Mouse (Mus musculus): ENCODE results near the gene Gprc5c.

Gprc5c gene

DNA sequence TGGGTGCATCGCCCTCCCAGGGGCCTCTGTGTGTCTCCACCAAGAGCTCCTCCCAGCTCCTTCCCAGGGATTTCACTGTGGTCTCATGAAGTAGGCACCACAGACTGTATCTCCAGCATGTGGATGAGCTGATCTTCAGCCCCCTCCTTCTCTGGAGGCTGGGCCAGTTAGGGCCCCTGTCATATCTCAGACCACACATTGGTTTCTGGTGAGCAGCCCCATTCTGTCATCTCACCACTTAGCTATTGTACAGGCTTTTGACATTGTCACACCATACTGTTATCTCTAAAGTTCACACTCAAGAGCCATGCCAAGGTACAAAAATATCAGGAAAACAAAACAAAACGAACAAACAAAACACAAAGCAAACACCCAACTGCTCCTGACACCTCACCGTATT is 45.1 kb downstream of the Gprc5c start:
- in situ Hi-C loops (cut with MboI; ENCODE audit: low sequenced_read_pairs) = no loop called here

DNA sequence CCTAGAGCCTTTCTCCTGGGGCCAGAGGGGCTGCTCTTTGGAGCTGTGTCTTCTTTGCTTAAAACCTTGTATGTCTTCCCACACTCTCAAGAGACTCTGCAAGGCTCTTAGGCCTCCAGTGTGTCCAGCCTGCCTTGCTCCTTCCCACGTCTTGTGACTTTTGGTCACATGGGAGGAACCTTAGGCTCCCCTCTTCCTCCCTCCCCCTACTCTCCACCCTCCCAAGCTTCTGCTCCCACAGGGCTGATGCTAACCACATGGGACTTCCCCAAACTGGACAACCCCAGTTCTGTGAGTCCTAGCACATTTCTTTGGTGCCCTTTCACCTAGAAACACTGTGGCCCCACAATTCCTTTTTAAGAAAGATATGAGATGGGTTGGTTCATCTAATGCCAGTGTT is 47.1 kb downstream of the Gprc5c start:
- in situ Hi-C loops (cut with MboI; ENCODE audit: low sequenced_read_pairs) = no loop called here

DNA sequence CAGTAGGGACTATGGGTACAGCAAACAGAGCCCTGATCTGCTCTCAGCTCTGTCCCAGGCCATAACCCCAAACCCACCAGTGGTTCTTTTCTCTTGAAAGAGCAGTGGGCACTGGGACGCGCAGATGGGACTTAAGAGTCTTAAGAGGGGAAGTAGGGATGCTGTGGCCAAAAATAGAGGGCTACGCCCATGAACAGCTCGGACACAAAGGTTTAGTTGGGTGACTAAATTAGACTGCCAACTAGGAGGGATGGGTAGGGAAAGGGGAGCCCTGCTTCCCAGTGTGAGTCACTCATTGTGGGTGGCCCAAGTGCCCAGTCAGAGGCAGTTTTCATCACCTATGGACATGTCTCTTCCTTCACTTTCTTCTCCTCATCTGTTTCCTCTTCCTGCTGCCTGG is 52.3 kb downstream of the Gprc5c start:
- in situ Hi-C loops (cut with MboI; ENCODE audit: low sequenced_read_pairs) = loop anchor here (25.0 kb wide), 1 partner anchor 91 kb away; no protein-coding TSS in a partner anchor

DNA sequence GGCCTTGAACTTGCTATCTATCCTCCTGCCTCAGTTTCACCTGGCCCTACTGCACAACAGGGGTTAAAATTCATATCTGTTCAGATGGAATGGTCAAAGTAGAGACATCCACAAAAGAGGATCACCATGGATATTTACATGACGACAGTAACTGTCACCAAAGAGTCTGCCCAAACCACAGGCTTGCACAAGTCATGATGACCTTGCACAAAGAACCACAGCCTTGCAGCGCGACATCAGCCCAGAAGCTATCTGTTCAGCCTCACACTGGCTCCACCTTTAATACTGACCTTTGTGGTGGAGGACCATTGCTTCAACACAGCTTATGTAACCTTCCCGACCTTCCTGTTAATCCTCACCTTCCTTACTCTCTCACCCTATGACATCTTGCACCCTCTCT is 56.6 kb downstream of the Gprc5c start:
- in situ Hi-C loops (cut with MboI; ENCODE audit: low sequenced_read_pairs) = loop anchor here (25.0 kb wide), 1 partner anchor 95 kb away; no protein-coding TSS in a partner anchor

DNA sequence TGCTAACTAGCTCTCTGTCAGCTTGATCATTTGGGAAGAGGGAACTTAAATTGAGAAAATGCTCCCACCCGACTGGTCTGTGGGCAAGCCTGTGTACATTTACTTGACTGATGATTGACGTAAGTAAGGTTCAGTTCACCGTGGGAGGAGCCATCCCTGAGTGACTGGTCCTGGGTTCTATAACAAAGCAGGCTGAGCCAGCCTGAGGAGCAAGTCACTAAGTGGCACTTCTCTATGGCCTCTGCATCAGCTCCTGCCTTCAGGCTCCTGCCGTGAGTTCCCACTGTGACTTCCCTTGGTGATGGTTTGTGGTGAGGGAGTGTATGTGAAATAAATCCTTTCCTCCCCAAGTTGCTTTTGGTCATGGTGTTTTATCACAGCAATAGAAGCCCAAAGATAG is 57.1 kb downstream of the Gprc5c start:
- in situ Hi-C loops (cut with MboI; ENCODE audit: low sequenced_read_pairs) = loop anchor here (25.0 kb wide), 1 partner anchor 96 kb away; no protein-coding TSS in a partner anchor

DNA sequence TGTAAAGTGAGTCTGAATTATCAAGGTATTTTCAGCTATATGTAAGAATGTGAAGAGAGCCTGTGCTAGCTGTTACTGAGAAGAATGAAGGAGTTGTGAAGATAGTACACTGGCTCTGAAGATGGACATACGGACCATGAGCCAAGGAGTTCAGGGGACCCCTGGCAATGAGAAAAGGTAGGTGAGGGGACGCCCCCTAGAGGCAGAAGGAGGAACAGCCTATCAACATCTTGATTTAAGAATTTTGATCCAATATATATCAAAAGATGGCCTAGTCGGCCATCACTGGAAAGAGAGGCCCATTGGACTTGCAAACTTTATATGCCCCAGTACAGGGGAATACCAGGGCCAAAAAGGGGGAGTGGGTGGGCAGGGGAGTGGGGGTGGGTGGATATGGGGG is 58.6 kb downstream of the Gprc5c start:
- in situ Hi-C loops (cut with MboI; ENCODE audit: low sequenced_read_pairs) = loop anchor here (25.0 kb wide), 1 partner anchor 97 kb away; no protein-coding TSS in a partner anchor

DNA sequence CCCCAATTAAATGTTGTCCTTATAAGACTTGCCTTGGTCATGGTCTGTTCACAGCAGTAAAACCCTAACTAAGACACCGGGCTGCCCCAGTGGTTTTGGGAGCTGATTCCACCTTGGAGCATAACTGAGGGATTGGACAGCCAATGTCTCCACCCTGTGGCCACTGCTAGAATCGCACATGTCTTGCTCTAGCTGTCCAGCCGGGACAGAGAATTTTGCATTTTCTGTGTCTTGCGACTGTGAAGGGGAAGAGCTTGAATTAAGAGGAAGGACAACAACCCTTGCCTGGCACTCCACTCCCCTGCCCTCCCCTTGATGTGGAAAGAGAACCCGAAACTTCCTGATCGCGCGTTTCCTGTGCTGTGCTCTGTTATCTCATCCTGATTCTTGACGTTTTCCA is 61.9 kb downstream of the Gprc5c start:
- in situ Hi-C loops (cut with MboI; ENCODE audit: low sequenced_read_pairs) = loop anchor here (25.0 kb wide), 1 partner anchor 101 kb away; no protein-coding TSS in a partner anchor

DNA sequence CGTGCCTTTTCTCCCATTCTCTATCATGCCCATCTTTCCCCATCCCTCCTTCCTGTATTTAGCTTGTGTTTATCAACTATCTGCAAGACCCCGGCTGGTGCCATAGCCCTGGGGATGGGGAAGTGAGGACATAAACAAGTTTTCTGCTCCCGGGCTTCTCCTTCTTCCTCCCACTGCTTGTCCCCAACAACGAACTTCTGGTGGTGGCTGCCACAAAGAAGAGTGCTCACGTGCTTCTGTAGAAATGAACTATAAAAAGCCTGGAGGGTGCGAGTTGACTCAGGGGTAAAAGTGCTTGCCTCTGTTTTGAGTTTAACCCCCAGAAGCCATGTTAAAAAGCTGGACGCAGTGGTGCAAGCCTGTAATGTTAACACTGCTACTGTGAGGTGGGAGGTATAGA is 64.0 kb downstream of the Gprc5c start:
- in situ Hi-C loops (cut with MboI; ENCODE audit: low sequenced_read_pairs) = loop anchor here (25.0 kb wide), 1 partner anchor 103 kb away; no protein-coding TSS in a partner anchor

DNA sequence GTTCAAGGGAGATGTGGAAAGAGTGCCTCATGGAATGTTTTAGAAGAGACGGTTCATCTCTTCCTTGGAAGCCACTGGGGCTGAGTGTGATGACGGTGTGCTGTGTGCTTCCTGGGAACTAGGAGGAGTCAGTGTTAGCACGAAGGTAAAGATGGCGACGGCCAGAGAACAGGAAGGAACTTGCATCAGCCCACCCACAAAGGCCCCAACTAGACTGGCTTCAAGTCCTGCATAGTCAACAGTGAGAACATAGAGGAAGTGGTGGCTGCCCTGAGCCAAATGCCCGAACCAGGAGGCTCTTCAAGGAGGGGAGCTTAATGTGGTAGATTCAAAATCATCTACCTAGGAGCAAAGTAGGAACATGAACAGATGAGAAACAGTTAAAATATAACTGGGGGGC is 66.2 kb downstream of the Gprc5c start:
- in situ Hi-C loops (cut with MboI; ENCODE audit: low sequenced_read_pairs) = loop anchor here (25.0 kb wide), 1 partner anchor 105 kb away; no protein-coding TSS in a partner anchor

All from CH12F3 (cell line).